Mouse (Mus musculus) stomach, embryonic 15.5 days (tissue): ENCODE measurements around the gene Gm10188. TPM values are rescaled to one million over a fixed set of nuclear protein-coding genes. Genes with fewer than 3 reads are reported as not detected.

Experiments
- ATAC-seq: fragments of 200-750 bp; cut with Nextera tagmentation; 2 replicates; pipeline ENCODE4 v1.8.0; 2017; ENCODE audit warnings: low read depth, moderate number of reproducible peaks, moderate TSS enrichment; ENCODE audit not compliant: insufficient read depth, low FRiP score
- H3K27ac ChIP-seq: fragments of 300-500 bp; sonication (generic); 2 replicates; pipeline ENCODE4 v1.5.1; 2015; ENCODE audit warnings: mild to moderate bottlenecking, inconsistent platforms
- H3K27me3 ChIP-seq: fragments of 300-500 bp; sonication (generic); replicated peaks from 2 replicates; pipeline ENCODE4 v1.6.1; 2015; ENCODE audit warnings: inconsistent platforms
- H3K36me3 ChIP-seq: fragments of 300-500 bp; sonication (generic); 2 replicates; pipeline ENCODE4 v1.6.1; 2015; ENCODE audit warnings: inconsistent platforms
- H3K4me1 ChIP-seq: fragments of 300-500 bp; sonication (generic); 2 replicates; pipeline ENCODE4 v1.6.1; 2015; ENCODE audit warnings: inconsistent platforms
- H3K4me2 ChIP-seq: fragments of 300-500 bp; sonication (generic); 2 replicates; pipeline ENCODE4 v1.6.1; 2015; ENCODE audit warnings: mild to moderate bottlenecking, inconsistent platforms
- H3K4me3 ChIP-seq: fragments of 300-500 bp; sonication (generic); replicated peaks from 2 replicates; pipeline ENCODE4 v1.5.1; 2015; ENCODE audit warnings: inconsistent platforms
- H3K9ac ChIP-seq: fragments of 300-500 bp; sonication (generic); 2 replicates; pipeline ENCODE4 v1.6.1; 2015; ENCODE audit warnings: inconsistent platforms
- H3K9me3 ChIP-seq: fragments of 300-500 bp; sonication (generic); 2 replicates; pipeline ENCODE4 v1.6.1; 2016; ENCODE audit warnings: inconsistent platforms
- WGBS: fragments of 180-500 bp; shearing (Covaris S2); methylation state at CpG from one replicate; pipeline ENCODE4 v1.1.7; 2015; 5-methylcytosine and 5-hydroxymethylcytosine counted together
- microRNA counts: library from miRNA; unstranded; fragments of <30 nt; microRNA quantifications from one replicate; lab custom pipeline; 2016
- microRNA-seq: library from miRNA; unstranded; fragments of <30 nt; microRNA quantifications from one replicate; pipeline ENCODE4, GENCODE M21; 2016
- polyA plus RNA-seq: library from polyadenylated mRNA; unstranded; fragments of >200 nt; fragmentation: Nextera tagmentation; extraction: Ambion mirVana; gene quantifications from 2 replicates; pipeline ENCODE4 v1.2.1, GENCODE M21; 2015

The Gm10188 gene
- polyA plus RNA-seq, 1 experiment from 2014 or later: not detected

DNA sequence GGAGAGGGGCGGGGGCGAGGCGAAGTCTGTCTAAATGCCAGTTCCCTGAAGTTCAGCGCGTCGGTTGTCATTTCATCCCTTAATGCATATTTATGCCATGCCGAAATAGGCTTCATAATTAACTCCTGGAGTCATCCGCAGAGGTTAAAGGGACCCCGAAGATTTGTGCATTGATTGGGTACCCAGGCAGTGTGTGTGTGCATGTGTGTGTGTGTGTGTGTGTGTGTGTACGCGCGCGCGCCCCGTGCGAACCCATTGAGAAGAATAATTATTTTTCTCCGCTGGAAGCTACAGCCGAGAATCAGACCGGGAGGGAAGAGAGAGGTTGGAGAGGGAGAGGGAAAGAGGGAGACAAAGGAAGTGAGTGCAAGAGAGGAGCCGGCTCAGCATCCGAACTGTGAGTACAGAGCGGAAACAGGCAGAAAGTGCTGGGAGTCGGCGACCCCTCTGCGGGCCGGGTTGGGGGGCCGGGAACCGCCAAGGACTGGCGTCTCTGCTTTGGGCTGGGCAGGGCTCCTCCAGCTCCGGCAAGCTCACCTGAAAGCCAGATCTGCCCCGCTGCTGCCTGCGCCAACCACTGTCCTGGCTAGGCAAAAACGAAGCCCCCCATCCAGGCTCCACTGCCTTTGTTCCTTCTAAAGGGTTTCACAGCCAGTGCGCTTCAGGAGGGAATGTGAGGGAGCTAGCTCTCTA, 38.3 kb downstream of the Gm10188 start, which contains the start of the genes Lemd1 and AC124108.1:
Gene Lemd1, plus strand, starts transcription at position 339 of the 693 bp plus-strand sequence.
Gene AC124108.1, plus strand, starts transcription at position 365 of the 693 bp plus-strand sequence.
- peak within 1 kb of the TSS; percentile 24; the same call in 1 of the 2 replicates for H3K9ac ChIP-seq
- H3K9me3 ChIP-seq: no peaks in the 10 kb centered on the region
- ATAC-seq: no peak
- H3K4me1 ChIP-seq: peaks cover 25% of the 10 kb centered on the region
- peak within 1 kb of the TSS; percentile 94 for H3K4me2 ChIP-seq
- no peaks in the 10 kb centered on the region for H3K36me3 ChIP-seq
- WGBS: under 1% methylated on average over 34 of the region's 34 CpGs
- no peak within 1 kb of the TSS for H3K27ac ChIP-seq
- H3K27me3 ChIP-seq: peaks cover 63% of the 10 kb centered on the region
- peak within 1 kb of the TSS; percentile 51 for H3K4me3 ChIP-seq

GRCm38 (mm10) chr1:132190621-132191092, 38.9 kb downstream of the Gm10188 start:
- Histone ChIP-seq H3K9me3 (no peaks in the 10 kb centered on the region), H3K4me3 (peak overlapping the region; percentile 51), H3K4me1 (peaks cover 21% of the 10 kb centered on the region), H3K36me3 (no peaks in the 10 kb centered on the region), H3K27ac (no peak overlapping the region), H3K9ac (peak overlapping the region; percentile 24; the same call in 1 of the 2 replicates), H3K27me3 (peaks cover 63% of the 10 kb centered on the region), H3K4me2 (peak overlapping the region; percentile 94)
- no peak for ATAC-seq
- WGBS: under 1% methylated on average over 49 of the region's 62 CpGs

GRCm38 (mm10) chr1:132190040-132190513, 39.5 kb downstream of the Gm10188 start:
- no peak overlapping the region for H3K27ac ChIP-seq
- no peaks in the 10 kb centered on the region for H3K36me3 ChIP-seq
- 0 out of 2 replicates have a peak, but pooled peaks have one; percentile 47 for ATAC-seq
- peaks cover 17% of the 10 kb centered on the region for H3K4me1 ChIP-seq
- H3K4me3 ChIP-seq: peak overlapping the region; percentile 51
- no peaks in the 10 kb centered on the region for H3K9me3 ChIP-seq
- H3K4me2 ChIP-seq: peak overlapping the region; percentile 94
- peaks cover 63% of the 10 kb centered on the region for H3K27me3 ChIP-seq
- H3K9ac ChIP-seq: 0 out of 2 replicates have a peak overlapping the region, but pooled peaks have one; percentile 1
- WGBS: under 1% methylated on average over 49 of the region's 50 CpGs

GRCm38 (mm10) chr1:132189231-132189630, 40.3 kb downstream of the Gm10188 start:
- 44% methylated on average over 4 of the region's 4 CpGs for whole genome bisulfite sequencing
- H3K4me2 ChIP-seq: no peak overlapping the region
- H3K9me3 ChIP-seq: no peaks in the 10 kb centered on the region
- no peaks in the 10 kb centered on the region for H3K36me3 ChIP-seq
- no peak overlapping the region for H3K4me3 ChIP-seq
- ATAC-seq: no peak
- no peak overlapping the region for H3K27ac ChIP-seq
- peaks cover 63% of the 10 kb centered on the region for H3K27me3 ChIP-seq
- peaks cover 17% of the 10 kb centered on the region for H3K4me1 ChIP-seq
- no peak overlapping the region for H3K9ac ChIP-seq

DNA sequence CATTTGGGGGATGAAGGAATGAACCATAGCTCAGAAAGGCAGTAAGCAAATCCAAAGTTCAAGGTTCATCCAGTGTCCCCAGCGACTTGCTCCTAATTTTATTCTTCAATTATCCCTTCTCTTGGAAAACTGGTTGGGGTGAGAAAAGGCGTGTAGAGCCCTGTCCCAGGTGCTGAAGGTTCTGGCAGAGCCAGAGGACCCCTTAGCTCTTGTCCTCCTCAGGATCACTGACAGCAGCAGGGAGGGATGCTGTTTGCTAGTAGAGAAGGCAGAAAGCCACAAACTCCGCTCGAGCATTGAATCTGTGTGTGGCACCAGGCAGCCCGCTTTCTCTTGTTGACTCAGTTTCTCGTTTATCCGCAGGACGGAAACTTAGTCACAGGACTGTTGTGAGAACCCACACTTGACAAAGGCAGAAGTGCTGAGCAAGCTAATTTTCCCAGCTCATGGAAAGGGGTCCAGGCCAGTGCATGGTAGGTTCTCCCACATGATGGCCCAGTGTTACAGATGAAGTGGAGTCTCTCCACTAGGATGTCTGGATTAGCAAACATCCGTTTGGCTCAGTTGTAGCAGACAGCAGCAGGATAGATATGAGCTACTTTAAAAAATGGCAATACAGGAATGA, 41.0 kb downstream of the Gm10188 start:
- no peak overlapping the region for H3K27ac ChIP-seq
- H3K4me2 ChIP-seq: no peak overlapping the region
- WGBS: 33% methylated on average over 9 of the region's 9 CpGs
- peaks cover 57% of the 10 kb centered on the region for H3K27me3 ChIP-seq
- H3K9ac ChIP-seq: no peak overlapping the region
- no peak overlapping the region for H3K4me3 ChIP-seq
- no peak for ATAC-seq
- H3K4me1 ChIP-seq: peaks cover 17% of the 10 kb centered on the region
- H3K9me3 ChIP-seq: no peaks in the 10 kb centered on the region
- no peaks in the 10 kb centered on the region for H3K36me3 ChIP-seq

DNA sequence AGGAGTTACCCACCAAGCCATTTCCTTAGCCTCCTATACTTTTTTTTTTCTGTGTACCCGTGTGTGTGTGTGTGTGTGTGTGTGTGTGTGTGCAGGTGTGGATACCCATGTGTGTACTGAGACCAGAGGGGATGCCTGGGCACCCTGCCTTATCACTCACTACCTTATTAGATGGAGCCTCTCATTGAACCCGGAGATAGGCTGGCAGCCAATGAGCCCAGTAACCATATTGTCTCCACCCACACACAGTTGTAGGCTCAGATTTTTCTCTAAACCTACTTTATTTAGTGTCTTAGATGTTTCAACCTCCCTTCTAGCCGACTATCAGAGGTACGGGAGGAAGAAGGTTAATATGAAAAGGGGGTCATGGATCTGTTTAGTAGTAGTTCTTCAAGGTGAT, 43.3 kb downstream of the Gm10188 start:
- peaks cover 13% of the 10 kb centered on the region for H3K4me1 ChIP-seq
- no peak for ATAC-seq
- no peak overlapping the region for H3K4me3 ChIP-seq
- H3K9me3 ChIP-seq: no peaks in the 10 kb centered on the region
- H3K27me3 ChIP-seq: peaks cover 42% of the 10 kb centered on the region
- 77% methylated on average over 4 of the region's 4 CpGs for WGBS
- no peak overlapping the region for H3K4me2 ChIP-seq
- H3K36me3 ChIP-seq: no peaks in the 10 kb centered on the region
- no peak overlapping the region for H3K27ac ChIP-seq
- no peak overlapping the region for H3K9ac ChIP-seq

MicroRNAs within 50 kb of the gene (microRNA counts, 519-probe panel; counts per million panel counts)
- microRNA mmu-miR-135b (lab: Ali Mortazavi, UCI): 1,301 counts per million, percentile 5 among the panel's probes with 10 or more counts

Small RNAs within 50 kb of the gene (microRNA-seq; reads per million reads assigned to microRNA genes)
- gene Mir135b: 119 reads per million, percentile 52 among the genes with 10 or more reads in this experiment

Other genes with a start within 250 kb of the Gm10188 start
- gene Elk4, start 222.2 kb downstream of the Gm10188 start, polyA plus RNA-seq: 20.4 and 24.4 TPM in 2 replicates
- 9.8 and 11.9 TPM in 2 replicates for gene Mfsd4a, start 161.7 kb downstream of the Gm10188 start, polyA plus RNA-seq
- gene Cdk18, start 90.1 kb downstream of the Gm10188 start, polyA plus RNA-seq: 7.2 and 9.7 TPM in 2 replicates
- gene Lemd1, start 38.3 kb downstream of the Gm10188 start, polyA plus RNA-seq: 0.36 and 0.46 TPM in 2 replicates
- gene AC124108.1, start 38.3 kb downstream of the Gm10188 start, polyA plus RNA-seq: 0.09 and 0.10 TPM in 2 replicates
- gene Klhdc8a, start 68.9 kb upstream of the Gm10188 start, polyA plus RNA-seq: 0.14 and 0.15 TPM in 2 replicates
- gene Nuak2, start 86.4 kb upstream of the Gm10188 start, polyA plus RNA-seq: 6.1 and 6.5 TPM in 2 replicates
- gene Tmcc2, start 161.5 kb upstream of the Gm10188 start, polyA plus RNA-seq: 20.3 and 52.2 TPM in 2 replicates
- gene Dstyk, start 187.8 kb upstream of the Gm10188 start, polyA plus RNA-seq: 11.5 and 11.7 TPM in 2 replicates
- 37.6 and 37.9 TPM in 2 replicates for gene Rbbp5, start 247.6 kb upstream of the Gm10188 start, polyA plus RNA-seq